Mouse (Mus musculus) spleen, adult 2 months (tissue): Measurements from ENCODE around the gene Yif1b.

ENCODE experiments used
- CTCF ChIP-seq: fragments of 200-500 bp; IDR thresholded peaks from 2 replicates; pipeline ENCODE4 v1.5.1; 2011; ENCODE audit warnings: mild to moderate bottlenecking, inconsistent platforms; ENCODE audit not compliant: insufficient read depth, insufficient read length, insufficient replicate concordance; ENCODE audit errors: extremely low read depth
- POLR2A ChIP-seq: fragments of 200-500 bp; IDR thresholded peaks from 2 replicates; pipeline ENCODE4 v1.6.1; 2011; ENCODE audit warnings: low read depth, low read length, inconsistent platforms

DNA sequence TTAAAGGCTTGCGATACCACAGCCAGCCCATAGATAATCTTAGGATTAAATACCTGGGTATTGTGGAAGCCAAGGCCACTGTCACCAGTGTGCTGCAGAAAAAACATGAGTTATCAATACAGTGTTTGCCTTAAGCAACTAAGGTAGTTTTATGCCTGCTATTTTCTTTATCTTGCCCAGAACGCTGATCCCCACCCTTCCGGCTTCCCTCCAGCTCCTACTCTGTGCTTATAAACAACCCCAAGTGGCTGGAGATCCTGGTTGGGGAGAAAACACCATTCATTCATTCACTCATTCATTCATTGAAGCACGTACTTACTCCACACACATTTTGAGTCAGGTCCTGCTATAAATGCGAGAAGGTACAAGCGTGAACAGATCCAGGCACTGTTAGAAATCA, 46.4 kb downstream of the Yif1b start:
- TF ChIP-seq CTCF (no peak), POLR2A (no peak)
